Mouse (Mus musculus): ENCODE data around the gene Ano6.

GRCm38 (mm10) chr15:95951497-95951896 lies 160.9 kb downstream of the Ano6 start:
- TF ChIP-seq CHD2 (IDR thresholded peaks at IDR 0.05; ENCODE audit: low read length), result no peak
- no peak for TF ChIP-seq EP300 (IDR thresholded peaks at IDR 0.05; ENCODE audit: low read length)
- no peak for TF ChIP-seq USF2 (conservative IDR thresholded peaks at IDR 0.05; ENCODE audit: low read depth, low read length)
- TF ChIP-seq NRF1 (IDR thresholded peaks at IDR 0.05; ENCODE audit: low read depth, low read length), result no peak
- TF ChIP-seq MEF2A (IDR thresholded peaks at IDR 0.05; ENCODE audit: borderline replicate concordance, low read depth, low read length), result no peak
- TF ChIP-seq GABPA (IDR thresholded peaks at IDR 0.05; ENCODE audit: insufficient replicate concordance, low read depth, low read length), result no peak
- no peak for TF ChIP-seq RAD21 (IDR thresholded peaks at IDR 0.05; ENCODE audit: low read depth, low read length)
- no peak for TF ChIP-seq HCFC1 (IDR thresholded peaks at IDR 0.05; ENCODE audit: low read depth, low read length)
- TF ChIP-seq MAX (IDR thresholded peaks at IDR 0.05; ENCODE audit: low read length), result no peak
- no peak for TF ChIP-seq ETS1 (conservative IDR thresholded peaks at IDR 0.05; ENCODE audit: low read depth, low read length)

Measured in CH12.LX (cell line).